Mouse (Mus musculus): Measurements from ENCODE around the gene Raver2. TPM values are rescaled to one million over a fixed set of nuclear protein-coding genes. Genes with fewer than 3 reads are reported as not detected.

The Raver2 gene
- polyA plus RNA-seq, 1 experiment from 2014 or later, result 12.4 TPM

DNA sequence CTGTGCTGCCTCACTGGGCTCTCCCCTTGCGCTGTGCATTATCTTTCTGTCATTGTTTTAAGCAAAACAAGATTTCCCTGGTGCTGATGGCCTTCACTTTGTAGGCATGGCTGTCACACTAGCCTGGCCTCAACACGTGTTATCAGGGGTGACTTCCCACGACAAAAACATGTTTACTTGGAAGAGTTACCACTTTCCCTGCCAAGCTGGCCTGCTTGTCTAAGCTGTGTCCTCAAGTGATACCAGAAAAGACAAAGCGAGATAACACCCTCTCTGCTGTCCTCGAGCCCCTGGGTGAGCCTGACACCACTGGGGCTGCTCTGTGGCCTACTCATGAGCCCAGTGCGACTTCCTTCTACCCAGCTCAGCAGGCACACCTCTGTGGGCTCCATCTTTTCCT lies 107.3 kb downstream of the Raver2 start:
- peak; percentile 53 for DNase-seq (ENCODE audit: low spot score, missing footprints)
- no peak overlapping the region for H3K4me3 ChIP-seq (ENCODE audit: low read depth, low read length)
- H3K36me3 ChIP-seq (ENCODE audit: control insufficient read depth, insufficient read depth, low read length), result no peaks in the 10 kb centered on the region
- H3K27me3 ChIP-seq (ENCODE audit: control insufficient read depth, insufficient read depth, low read length), result no peaks in the 10 kb centered on the region
- H3K27ac ChIP-seq (ENCODE audit: low read depth, low read length), result no peak overlapping the region
- ATAC-seq (ENCODE audit: low FRiP score), result no peak
- 80% methylated on average over 6 of the region's 6 CpGs for WGBS
- no peak overlapping the region for H3K4me2 ChIP-seq
- no peaks in the 10 kb centered on the region for H3K4me1 ChIP-seq (ENCODE audit: control insufficient read depth, insufficient read depth, low read length)
- H3K9ac ChIP-seq (ENCODE audit: low read length), result no peak overlapping the region
- no peaks in the 10 kb centered on the region for H3K9me3 ChIP-seq (ENCODE audit: control insufficient read depth, low read length)

DNA sequence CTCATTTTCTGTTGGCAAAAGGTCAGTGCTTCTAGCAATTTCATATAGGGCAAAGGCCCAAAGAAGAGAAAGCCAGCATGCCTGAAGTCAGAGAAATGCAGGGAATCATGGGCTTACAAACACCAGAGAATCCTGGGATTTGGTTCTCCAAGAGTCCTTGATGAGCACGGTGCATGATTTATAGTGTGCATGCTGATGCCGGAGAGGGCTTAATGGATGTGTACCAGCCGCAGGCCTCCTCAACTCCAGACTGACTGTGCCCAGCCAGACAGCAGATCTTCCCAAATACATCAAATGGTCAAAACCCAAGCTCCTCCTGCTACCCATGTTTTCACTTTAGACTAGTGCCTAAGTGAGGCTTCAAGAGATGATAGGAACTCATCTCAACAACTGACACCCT lies 109.0 kb downstream of the Raver2 start:
- H3K27me3 ChIP-seq (ENCODE audit: control insufficient read depth, insufficient read depth, low read length), result no peaks in the 10 kb centered on the region
- no peak overlapping the region for H3K4me3 ChIP-seq (ENCODE audit: low read depth, low read length)
- H3K27ac ChIP-seq (ENCODE audit: low read depth, low read length), result no peak overlapping the region
- no peaks in the 10 kb centered on the region for H3K9me3 ChIP-seq (ENCODE audit: control insufficient read depth, low read length)
- no peak overlapping the region for H3K9ac ChIP-seq (ENCODE audit: low read length)
- ATAC-seq (ENCODE audit: low FRiP score) (no peak), DNase-seq (ENCODE audit: low spot score, missing footprints) (peak; percentile 54)
- no peak overlapping the region for H3K4me2 ChIP-seq
- H3K36me3 ChIP-seq (ENCODE audit: control insufficient read depth, insufficient read depth, low read length), result no peaks in the 10 kb centered on the region
- WGBS, result 91% methylated on average over 3 of the region's 3 CpGs
- no peaks in the 10 kb centered on the region for H3K4me1 ChIP-seq (ENCODE audit: control insufficient read depth, insufficient read depth, low read length)

DNA sequence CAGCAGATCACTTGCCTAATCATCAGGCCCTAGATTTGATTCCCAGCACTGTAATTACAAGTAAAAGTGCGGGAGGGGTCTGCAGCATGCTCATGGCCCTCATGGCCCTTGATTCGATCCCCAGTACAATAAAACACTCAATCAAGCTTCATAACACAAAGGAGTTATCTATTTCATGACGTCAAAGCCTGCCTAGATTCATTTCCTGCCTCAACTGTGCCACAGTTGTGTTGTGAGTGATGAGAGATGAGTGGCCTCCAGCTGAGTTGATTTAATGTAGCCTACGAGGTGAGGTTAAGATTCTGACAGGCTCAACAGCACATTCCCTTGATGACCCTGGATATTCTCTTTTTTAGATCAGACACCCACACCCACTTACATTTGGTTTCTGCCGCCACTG lies 110.3 kb downstream of the Raver2 start:
- Histone ChIP-seq H3K27me3 (ENCODE audit: control insufficient read depth, insufficient read depth, low read length) (no peaks in the 10 kb centered on the region), H3K27ac (ENCODE audit: low read depth, low read length) (no peak overlapping the region), H3K9ac (ENCODE audit: low read length) (no peak overlapping the region), H3K4me2 (no peak overlapping the region), H3K9me3 (ENCODE audit: control insufficient read depth, low read length) (no peaks in the 10 kb centered on the region), H3K4me1 (ENCODE audit: control insufficient read depth, insufficient read depth, low read length) (no peaks in the 10 kb centered on the region), H3K4me3 (ENCODE audit: low read depth, low read length) (no peak overlapping the region), H3K36me3 (ENCODE audit: control insufficient read depth, insufficient read depth, low read length) (no peaks in the 10 kb centered on the region)
- DNase-seq (ENCODE audit: low spot score, missing footprints) (peak; percentile 31), ATAC-seq (ENCODE audit: low FRiP score) (no peak)
- WGBS, result 83% methylated on average over 5 of the region's 5 CpGs

DNA sequence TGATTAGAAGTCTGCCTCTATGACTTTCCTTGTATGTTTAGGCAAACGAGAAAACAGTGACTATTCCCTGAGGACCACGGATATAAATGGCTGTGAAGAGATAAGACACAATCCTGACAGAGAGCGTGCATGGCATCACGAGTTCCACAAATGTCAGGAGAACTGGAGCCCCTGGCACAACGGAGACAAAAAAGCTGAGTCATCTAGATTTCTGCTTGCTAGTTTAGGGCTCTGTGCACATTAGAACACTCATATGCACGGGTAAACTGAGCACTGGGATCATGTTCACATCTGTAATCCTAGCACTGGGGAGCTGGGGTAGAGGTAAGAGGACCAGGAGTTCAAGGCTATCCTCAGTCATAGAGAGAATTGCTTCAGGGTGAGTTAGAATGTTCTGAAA lies 111.1 kb downstream of the Raver2 start:
- Histone ChIP-seq H3K4me2 (no peak overlapping the region), H3K9ac (ENCODE audit: low read length) (no peak overlapping the region), H3K36me3 (ENCODE audit: control insufficient read depth, insufficient read depth, low read length) (no peaks in the 10 kb centered on the region), H3K9me3 (ENCODE audit: control insufficient read depth, low read length) (no peaks in the 10 kb centered on the region), H3K27ac (ENCODE audit: low read depth, low read length) (no peak overlapping the region), H3K27me3 (ENCODE audit: control insufficient read depth, insufficient read depth, low read length) (no peaks in the 10 kb centered on the region), H3K4me1 (ENCODE audit: control insufficient read depth, insufficient read depth, low read length) (no peaks in the 10 kb centered on the region), H3K4me3 (ENCODE audit: low read depth, low read length) (no peak overlapping the region)
- DNase-seq (ENCODE audit: low spot score, missing footprints) (peak; percentile 57), ATAC-seq (ENCODE audit: low FRiP score) (no peak)
- 73% methylated on average over 6 of the region's 6 CpGs for WGBS

GRCm38 (mm10) chr4:101180681-101181080 lies 111.9 kb downstream of the Raver2 start:
- Histone ChIP-seq H3K36me3 (ENCODE audit: control insufficient read depth, insufficient read depth, low read length) (no peaks in the 10 kb centered on the region), H3K27ac (ENCODE audit: low read depth, low read length) (no peak overlapping the region), H3K4me2 (no peak overlapping the region), H3K4me1 (ENCODE audit: control insufficient read depth, insufficient read depth, low read length) (no peaks in the 10 kb centered on the region), H3K9me3 (ENCODE audit: control insufficient read depth, low read length) (no peaks in the 10 kb centered on the region), H3K27me3 (ENCODE audit: control insufficient read depth, insufficient read depth, low read length) (no peaks in the 10 kb centered on the region), H3K4me3 (ENCODE audit: low read depth, low read length) (no peak overlapping the region), H3K9ac (ENCODE audit: low read length) (no peak overlapping the region)
- DNase-seq (ENCODE audit: low spot score, missing footprints), result peak; percentile 56
- 56% methylated on average over 5 of the region's 5 CpGs for WGBS
- ATAC-seq (ENCODE audit: low FRiP score), result no peak

DNA sequence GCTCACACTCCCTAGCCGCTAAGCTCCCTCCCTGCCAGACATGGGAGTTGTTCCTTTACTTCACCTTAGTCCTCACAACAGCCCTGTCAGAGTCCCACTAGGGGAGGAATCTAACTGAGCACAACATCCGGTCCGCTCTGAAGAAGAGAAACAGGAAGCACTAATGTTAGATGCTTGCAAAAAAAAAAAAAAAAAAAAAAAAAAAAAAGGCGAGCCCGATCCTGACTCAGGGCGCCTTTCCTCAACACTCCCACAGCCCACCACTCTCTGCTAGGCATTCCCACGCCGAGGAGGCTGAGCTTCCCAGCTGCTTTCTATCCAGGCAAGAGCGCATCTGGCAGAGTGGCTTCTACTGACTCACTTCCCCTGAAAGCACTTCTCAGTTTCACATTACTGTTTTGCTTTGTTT lies 113.8 kb downstream of the Raver2 start:
- Histone ChIP-seq H3K27me3 (ENCODE audit: control insufficient read depth, insufficient read depth, low read length) (no peaks in the 10 kb centered on the region), H3K27ac (ENCODE audit: low read depth, low read length) (no peak overlapping the region), H3K4me2 (no peak overlapping the region), H3K9me3 (ENCODE audit: control insufficient read depth, low read length) (no peaks in the 10 kb centered on the region), H3K4me1 (ENCODE audit: control insufficient read depth, insufficient read depth, low read length) (no peaks in the 10 kb centered on the region), H3K4me3 (ENCODE audit: low read depth, low read length) (no peak overlapping the region), H3K9ac (ENCODE audit: low read length) (no peak overlapping the region), H3K36me3 (ENCODE audit: control insufficient read depth, insufficient read depth, low read length) (no peaks in the 10 kb centered on the region)
- ATAC-seq (ENCODE audit: low FRiP score), result no peak
- 77% methylated on average over 9 of the region's 9 CpGs for WGBS
- DNase-seq (ENCODE audit: low spot score, missing footprints), result peak; percentile 69

- Histone ChIP-seq H3K27ac (ENCODE audit: low read depth, low read length) (no peak overlapping the region), H3K9ac (ENCODE audit: low read length) (no peak overlapping the region), H3K4me3 (ENCODE audit: low read depth, low read length) (no peak overlapping the region), H3K9me3 (ENCODE audit: control insufficient read depth, low read length) (no peaks in the 10 kb centered on the region), H3K27me3 (ENCODE audit: control insufficient read depth, insufficient read depth, low read length) (no peaks in the 10 kb centered on the region), H3K4me2 (no peak overlapping the region), H3K36me3 (ENCODE audit: control insufficient read depth, insufficient read depth, low read length) (no peaks in the 10 kb centered on the region), H3K4me1 (ENCODE audit: control insufficient read depth, insufficient read depth, low read length) (no peaks in the 10 kb centered on the region)
- 89% methylated on average over 3 of the region's 3 CpGs for WGBS
- DNase-seq (ENCODE audit: low spot score, missing footprints) (no peak), ATAC-seq (ENCODE audit: low FRiP score) (no peak)
Observed at GRCm38 (mm10) chr4:101185216-101185615, 116.4 kb downstream of the Raver2 start.

DNA sequence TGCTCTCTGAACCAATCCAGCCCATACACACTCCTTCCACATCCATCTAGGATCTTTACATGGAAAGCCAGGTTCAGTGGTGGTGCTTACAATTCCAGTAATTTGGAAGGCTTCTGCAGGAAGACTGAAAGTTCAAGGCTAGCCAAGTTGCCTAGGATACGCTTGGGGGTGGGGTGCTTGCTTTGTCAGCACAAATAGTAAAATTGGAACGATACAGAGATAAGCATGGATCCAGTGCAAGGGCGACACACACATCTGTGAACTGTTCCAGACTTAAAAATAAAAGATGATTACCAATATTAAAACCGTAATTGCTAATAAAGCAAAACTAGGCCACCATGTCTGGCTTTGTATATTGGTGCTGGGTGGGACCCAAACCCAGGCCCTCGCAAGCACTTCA lies 117.8 kb downstream of the Raver2 start:
- Histone ChIP-seq H3K9ac (ENCODE audit: low read length) (no peak overlapping the region), H3K4me3 (ENCODE audit: low read depth, low read length) (no peak overlapping the region), H3K27me3 (ENCODE audit: control insufficient read depth, insufficient read depth, low read length) (no peaks in the 10 kb centered on the region)

DNA sequence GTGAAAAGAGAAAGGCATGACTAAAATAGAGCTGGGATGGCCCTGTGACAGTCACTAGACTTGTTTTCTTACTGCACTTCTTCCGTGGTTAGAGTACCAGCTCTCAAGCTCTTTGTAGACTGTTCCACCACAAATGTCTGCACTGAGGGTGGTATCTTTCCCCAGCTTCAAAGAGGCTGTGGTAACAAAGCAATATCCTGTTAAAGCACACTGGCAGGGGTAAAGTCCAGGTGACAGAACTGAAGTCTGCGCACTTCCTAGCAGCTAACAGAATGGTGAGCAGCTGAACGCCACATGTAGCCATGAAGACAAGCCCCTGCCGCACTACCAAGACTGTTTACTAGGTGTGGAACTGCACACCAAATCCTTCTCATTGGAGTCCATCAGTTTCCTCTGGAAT lies 118.6 kb downstream of the Raver2 start:
- no peak overlapping the region for H3K4me3 ChIP-seq (ENCODE audit: low read depth, low read length)
- no peaks in the 10 kb centered on the region for H3K36me3 ChIP-seq (ENCODE audit: control insufficient read depth, insufficient read depth, low read length)
- H3K9me3 ChIP-seq (ENCODE audit: control insufficient read depth, low read length), result no peaks in the 10 kb centered on the region
- WGBS, result 91% methylated on average over 4 of the region's 4 CpGs
- no peak overlapping the region for H3K9ac ChIP-seq (ENCODE audit: low read length)
- no peak for ATAC-seq (ENCODE audit: low FRiP score)
- H3K27me3 ChIP-seq (ENCODE audit: control insufficient read depth, insufficient read depth, low read length), result no peaks in the 10 kb centered on the region
- no peak overlapping the region for H3K4me2 ChIP-seq
- DNase-seq (ENCODE audit: low spot score, missing footprints), result no peak
- H3K4me1 ChIP-seq (ENCODE audit: control insufficient read depth, insufficient read depth, low read length), result no peaks in the 10 kb centered on the region
- no peak overlapping the region for H3K27ac ChIP-seq (ENCODE audit: low read depth, low read length)

More for the DNA sequence above, 117.8 kb downstream of the Raver2 start:
- Histone ChIP-seq H3K4me2 (no peak overlapping the region), H3K36me3 (ENCODE audit: control insufficient read depth, insufficient read depth, low read length) (no peaks in the 10 kb centered on the region), H3K4me1 (ENCODE audit: control insufficient read depth, insufficient read depth, low read length) (no peaks in the 10 kb centered on the region), H3K9me3 (ENCODE audit: control insufficient read depth, low read length) (no peaks in the 10 kb centered on the region), H3K27ac (ENCODE audit: low read depth, low read length) (no peak overlapping the region)
- 91% methylated on average over 5 of the region's 5 CpGs for WGBS
- ATAC-seq (ENCODE audit: low FRiP score) (no peak), DNase-seq (ENCODE audit: low spot score, missing footprints) (no peak)
